Mouse (Mus musculus) 3134 (cell line): ENCODE results near the gene Nol3.
"Not testable (repeated sequence)": the region's sequence is repeated elsewhere in the genome, so short reads cannot be mapped to it uniquely, and the experiment has no call there.

Source experiments
- DNase-seq: peaks from one replicate; pipeline ENCODE4 v3.0.0-alpha.2; 2011; ENCODE audit warnings: low spot score; ENCODE audit not compliant: insufficient read length; ENCODE audit errors: extremely low read depth

Gene Nol3

DNA sequence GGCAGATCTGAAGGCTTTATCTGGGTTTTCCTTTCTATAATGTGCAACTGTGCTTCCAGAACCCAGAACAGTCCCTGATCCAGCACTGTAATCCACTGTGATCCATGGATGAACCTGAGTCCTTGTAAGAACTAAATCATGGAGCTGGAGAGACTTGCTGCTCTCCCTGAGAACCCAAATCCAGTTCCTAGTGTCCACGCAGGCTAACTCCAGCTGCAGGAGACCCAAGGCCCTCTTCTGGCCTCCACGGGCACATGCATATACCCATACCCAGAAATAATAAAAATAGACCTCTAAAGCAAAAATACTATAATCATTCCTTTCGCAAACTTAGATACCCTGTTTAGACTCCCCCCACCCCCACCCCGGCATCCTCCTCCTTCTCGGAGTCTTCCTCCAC is 12.3 kb downstream of the Nol3 start:
- DNase-seq: no peak

DNA sequence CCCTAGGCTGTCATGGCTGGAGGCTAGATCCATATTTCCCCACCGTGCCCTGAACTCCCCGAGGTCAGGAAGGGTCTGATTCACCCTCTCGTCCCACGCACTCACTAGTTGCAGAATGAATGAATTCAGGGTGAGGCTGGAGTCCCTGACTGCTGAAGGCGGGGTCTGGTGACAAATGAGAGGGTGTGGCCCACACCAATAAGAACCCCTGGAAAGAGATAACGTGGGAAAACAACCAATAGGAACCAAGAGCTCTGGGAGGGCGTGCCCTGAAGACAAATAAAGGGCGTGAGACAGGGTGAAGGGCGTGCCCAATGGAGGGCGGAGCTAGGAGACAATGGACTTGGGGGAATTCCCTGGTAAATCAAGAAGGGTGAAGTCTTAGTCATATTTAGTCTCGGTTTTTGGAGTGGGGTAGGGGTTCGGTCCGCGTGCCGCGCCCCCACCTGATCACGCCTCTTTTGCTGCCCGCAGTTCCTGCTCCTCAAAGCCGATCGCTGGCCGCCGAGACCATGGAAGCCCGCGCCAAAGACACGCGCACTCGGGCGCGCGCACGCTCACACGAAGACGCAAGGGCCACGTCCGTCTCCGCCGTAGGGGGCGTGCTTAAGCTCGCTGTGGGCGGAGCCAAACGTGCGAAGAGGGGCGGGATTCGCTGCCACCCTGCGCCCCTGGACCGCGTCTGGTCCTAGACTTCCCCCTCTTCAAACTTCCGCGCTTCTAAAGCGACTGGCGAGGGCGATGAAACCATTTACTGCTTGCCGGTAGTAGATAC is 13.2 kb downstream of the Nol3 start:
- DNase-seq: peak; percentile 95

DNA sequence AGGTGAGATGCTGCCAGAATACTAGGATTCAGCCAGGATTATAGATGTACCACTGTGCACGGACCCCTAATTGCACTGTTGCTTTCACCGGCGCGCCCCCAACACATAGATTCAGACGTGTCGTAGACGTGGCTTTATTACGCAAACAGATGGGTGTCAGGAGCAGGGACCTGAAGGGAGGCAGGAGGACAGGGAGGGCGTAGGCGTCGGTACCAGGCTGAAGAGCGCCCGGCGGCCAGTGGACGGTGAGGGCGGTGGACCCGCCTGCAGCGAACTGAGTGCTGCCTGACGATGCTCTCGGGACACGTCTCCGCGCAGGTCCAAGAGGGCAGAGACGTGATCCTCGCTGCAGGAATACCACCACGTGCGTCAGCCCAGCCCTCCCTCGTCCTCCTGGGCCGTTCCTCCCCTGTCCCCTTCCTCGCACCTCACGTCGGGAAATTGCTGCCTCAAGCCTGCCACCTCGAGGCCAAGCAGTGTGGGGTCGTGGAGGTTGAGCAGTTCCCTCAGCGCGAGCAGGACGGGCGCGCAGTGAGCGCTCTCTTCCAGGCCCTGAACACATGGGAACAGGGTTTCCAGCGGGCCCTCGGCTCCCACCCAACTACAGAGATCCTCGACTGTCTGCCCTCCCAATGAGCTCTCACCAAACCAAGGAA is 14.0 kb downstream of the Nol3 start, which contains the start of gene 4931428F04Rik:
TSS of gene 4931428F04Rik (minus strand) at position 60 of the 656 bp plus-strand sequence.
- no peak for DNase-seq

DNA sequence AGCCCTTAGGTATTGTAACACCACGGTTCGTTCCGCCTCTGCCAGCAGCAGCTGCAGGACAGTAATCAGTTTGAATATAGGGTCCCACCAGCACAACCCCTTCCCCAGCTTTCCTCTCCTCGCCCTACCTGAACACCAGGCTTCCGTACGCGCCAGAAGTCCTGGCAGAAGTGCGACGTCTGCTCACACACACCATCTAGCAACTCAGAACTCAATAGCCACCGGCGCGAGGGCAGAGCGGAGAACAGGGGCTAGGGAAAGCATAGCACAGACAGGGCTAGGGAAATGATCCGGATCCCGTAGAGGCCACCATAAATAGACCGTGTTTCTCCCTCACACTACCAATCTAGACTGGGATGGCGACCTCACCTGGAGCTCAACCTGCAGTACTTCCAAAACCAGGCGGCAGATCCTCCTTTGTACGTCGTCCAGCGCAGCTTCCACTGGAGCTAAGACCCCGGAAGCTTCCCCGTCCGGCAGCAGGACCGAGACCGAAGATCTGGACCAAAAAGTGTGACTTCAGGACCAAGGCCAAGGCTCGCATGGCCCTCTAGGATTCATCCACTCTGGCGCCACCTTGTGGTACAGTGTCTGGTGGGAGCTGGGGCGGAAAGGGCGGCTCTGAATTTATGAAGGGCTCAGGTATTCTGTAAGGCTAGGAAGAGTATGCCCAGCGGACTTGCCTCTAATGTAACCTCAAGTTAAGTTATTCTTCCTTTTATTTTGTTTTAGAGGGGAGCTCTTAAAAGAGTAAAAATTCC is 14.8 kb downstream of the Nol3 start:
- peak; percentile 52 for DNase-seq

DNA sequence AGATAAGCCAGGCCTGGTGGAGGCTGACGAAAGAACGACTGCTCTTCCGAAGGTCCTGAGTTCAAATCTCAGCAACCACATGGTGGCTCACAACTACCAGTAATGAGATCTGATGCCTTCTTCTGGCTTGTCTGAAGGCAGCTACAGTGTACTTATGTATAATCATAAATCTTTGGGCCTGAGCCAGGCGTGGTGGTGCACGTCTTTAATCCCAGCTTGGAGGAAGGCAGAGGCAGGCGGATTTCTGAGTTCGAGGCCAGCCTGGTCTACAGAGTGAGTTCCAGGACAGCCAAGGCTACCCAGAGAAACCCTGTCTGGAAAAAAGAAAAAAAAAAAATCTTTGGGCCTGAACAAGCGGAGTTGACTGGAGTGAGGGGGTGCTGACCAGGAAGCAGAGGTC is 15.4 kb downstream of the Nol3 start:
- DNase-seq: not testable (repeated sequence)

DNA sequence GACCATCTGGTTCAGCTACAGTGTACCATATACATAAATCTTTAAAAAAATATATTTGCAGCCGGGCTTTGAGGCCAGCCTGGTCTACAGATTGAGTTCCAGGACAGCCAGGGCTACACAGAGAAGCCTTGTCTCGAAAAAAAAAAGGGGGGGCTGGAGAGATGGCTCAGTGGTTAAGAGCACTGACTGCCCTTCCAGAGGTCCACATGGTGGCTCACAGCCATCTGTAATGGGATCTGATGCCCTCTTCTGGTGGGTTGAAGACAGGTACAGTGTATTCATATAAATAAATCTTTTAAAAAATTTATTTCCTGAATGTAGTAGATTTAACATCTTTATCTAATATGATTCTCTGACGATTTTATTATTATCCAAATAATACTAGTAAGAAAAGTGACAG is 15.9 kb downstream of the Nol3 start:
- not testable (repeated sequence) for DNase-seq

DNA sequence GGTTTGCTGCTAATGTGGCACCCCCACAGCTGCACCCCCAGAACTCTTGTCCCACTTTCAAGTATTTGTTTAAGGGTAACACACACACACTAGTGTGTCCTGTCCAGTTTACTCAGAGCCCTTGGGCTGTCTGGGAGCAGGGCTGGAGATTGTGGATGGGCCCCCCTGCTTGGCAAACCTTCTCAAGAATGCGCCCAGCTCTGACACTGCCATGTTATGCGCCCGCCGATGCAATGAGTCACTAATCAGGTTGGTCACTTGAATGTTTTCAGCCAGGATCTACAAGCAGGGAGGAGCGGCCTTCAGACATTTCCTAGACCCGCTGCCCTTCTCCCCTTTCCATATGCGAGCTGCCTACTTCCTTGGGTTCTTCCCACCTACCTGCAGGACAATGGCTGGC is 16.5 kb downstream of the Nol3 start:
- peak; percentile 65 for DNase-seq

DNA sequence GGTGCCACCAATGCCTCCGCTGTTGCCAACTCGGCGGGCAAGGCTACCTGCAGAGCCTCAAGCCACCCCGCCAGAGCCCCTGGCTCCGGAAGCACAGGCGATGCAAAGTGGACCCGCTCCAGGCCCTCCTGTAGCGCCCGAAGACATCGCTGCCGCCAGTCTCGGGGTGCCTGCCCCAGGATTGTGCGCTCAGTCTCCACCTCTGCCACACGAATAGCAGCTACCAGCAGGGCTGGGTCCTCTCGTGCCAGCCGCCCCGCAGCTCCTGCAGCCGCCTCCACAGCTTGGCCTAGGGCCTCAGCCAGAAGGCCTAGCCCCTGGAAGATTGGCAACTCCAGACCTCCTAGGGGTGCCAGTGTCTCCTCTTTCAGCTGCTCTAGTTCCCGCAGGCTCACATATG is 17.5 kb downstream of the Nol3 start:
- DNase-seq: no peak

DNA sequence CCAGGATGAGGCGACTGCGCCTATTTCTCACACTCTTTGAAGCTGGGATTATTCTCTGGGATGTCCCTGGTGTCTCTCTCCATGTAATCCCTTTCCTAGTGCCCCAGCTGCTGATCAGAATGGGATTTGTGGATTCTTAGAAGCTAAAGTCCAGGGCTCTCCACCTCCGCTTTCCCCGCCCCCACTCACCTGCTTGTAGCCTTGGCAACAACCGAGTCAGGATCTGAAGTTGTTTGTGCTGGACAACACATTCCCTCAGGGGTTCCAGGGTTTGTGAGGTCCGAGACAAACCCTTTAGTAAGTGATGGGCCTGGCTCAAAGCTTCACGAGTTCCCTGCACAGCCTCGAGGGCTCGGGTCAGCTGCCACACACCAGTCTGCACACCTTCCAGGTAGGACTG is 18.8 kb downstream of the Nol3 start:
- DNase-seq: no peak

DNA sequence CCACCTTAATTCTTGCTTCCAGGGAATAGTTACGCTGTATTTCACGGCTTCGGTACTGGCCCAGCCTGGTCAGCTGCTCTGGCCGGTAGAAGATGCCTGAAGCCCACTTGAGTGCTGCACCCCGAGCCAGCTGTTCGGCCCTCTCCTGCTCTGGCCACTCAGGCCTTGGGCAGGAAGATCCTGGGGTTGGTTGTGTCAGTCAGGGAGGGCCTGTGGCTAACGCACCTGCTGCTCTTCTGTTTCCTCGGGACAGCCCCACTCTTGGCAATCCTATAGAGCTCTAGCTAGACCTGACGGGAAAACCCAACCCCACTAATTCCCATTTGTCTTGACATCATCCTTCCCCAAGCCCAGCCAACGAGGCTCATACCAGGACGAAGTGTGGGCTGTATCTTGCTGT is 19.3 kb downstream of the Nol3 start:
- DNase-seq: no peak

DNA sequence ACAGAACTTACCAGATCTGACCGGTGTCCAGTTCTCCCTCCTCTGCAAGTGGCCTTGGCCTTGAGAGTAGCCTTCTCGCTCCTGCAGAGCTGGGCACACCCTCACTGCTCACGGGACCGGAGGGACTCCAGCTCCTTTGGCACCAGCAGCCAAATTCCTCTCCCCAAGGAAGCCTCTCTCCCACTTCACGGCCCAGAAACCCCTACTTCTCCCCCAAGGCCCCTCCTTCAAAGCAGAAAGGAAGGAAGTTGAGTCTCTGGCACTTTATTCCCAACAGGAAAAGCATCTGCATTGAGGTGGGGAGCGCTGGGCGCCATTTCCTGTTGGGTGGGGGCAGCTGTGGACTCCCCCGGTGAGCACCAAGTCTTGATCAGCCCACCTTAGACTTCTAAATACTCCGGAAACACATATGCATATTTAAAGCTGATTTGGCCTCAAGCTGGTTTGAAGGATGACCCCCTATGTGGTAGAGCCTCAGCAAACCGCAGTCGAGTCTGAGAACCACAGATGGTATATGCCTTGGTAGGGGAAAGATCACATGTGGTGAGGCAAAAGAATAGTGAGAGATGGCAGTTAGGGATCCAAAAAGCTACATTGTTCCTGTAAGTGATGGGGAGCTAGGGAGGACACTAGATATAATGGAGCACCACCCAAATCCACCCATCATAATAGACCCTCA is 20.1 kb downstream of the Nol3 start, which contains the start of gene Exoc3l:
TSS of gene Exoc3l (minus strand) at position 207 of the 679 bp plus-strand sequence.
- no peak for DNase-seq

DNA sequence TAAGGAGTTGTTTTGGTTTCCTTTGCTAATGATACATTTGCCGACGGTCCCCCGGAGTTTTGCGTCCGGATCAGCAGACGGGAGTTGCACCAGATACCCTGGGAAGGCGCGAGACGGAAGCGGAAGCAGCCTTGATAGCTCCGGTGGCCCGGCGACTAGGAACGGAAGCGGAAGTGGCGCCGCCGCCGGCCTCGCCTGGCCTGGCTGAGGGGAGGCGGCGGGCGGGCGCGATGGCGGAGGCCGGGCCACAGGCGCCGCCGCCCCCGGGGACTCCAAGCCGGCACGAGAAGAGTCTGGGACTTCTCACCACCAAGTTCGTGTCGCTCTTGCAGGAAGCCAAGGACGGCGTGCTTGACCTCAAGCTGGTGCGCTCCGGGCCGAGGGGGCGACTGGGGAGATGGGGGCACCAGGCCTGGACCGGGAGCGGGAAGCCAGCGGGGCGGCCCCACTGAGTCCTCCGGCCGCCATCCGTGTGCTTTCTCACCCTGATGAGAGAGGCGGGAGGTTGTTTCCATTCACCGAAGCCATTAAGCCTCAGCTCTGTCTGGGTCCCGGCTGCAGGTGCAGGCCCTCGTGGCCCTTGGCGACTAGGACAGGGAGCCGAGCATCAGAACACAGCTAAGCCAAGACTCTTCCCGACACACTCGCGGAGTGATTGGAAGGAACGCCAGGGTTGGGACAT is 21.7 kb downstream of the Nol3 start, which contains the start of gene E2f4:
TSS of gene E2f4 (plus strand) at position 153 of the 682 bp plus-strand sequence.
- DNase-seq: peak; percentile 84

DNA sequence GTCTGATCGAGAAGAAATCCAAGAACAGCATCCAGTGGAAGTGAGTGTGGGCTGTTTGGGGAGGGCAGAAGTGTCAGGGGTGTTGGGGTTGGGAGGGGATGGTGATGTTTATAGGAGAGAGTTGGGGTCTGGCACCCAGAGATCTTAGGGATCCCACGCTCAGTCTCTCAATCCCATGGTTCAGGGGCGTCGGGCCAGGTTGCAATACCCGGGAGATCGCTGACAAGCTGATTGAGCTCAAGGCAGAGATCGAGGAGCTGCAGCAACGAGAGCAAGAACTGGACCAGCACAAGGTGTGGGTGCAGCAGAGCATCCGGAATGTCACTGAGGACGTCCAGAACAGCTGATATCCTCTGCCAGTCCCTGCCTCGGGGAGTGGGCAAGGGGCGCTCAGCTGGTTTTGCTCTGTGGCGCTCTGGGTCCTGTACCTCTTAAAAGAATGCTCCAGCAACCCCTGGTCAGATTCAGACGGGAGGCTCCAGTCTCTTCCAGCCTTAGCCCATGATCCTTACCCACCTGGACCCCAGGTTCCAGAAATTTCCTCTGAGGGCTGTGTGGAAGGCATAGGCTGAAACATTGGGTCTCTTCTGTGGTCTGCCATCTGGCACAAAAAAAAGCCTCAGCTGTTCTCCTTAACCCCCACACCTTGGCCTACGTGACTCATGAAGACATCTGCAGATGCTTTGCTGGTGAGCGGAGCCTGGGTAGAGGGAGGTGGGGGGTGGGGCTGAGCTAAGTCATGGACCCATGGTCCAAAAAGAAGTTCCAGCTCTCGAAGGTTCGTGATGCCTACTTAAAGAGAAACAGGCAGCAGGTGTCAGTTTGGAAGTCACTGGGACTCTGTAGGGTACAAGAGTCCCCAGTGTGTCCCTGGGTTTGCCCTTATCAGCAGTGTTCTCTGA is 22.7 kb downstream of the Nol3 start:
- no peak for DNase-seq

DNA sequence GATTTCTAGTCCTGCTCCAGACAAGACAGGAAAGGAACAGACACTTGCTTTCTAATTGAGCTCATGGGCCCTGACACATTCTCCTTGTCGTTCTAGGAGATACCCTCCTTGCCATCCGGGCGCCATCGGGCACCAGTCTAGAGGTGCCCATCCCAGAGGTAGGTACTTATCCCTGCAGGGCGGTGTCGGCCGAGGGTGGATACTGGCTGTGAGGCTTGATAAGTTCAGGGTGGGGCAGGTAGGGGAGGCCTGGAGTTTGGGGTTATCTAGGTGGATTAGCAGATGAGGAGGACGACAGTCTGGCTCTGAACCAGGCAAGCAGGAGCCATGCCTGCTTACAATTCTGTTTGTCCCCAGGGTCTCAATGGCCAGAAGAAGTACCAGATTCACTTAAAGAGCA is 24.0 kb downstream of the Nol3 start:
- DNase-seq: no peak

DNA sequence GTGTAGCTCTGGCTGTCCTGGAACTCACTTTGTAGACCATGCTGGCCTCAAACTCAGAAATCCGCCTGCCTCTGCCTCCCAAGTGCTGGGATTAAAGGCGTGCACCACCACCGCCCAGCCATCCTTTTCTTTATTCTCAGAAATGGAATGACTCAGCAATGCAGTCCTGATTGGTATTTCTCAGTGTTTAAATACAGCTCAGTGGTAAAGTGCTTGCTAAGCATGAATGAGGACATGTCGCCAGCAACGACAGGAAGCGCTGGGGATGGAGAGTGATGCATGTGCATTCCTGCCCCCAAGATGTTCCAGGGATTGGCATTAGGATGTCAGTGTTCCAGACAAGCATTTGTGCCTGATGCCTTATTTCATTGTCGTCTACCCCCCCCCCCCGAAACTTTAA is 27.5 kb downstream of the Nol3 start:
- no peak for DNase-seq

DNA sequence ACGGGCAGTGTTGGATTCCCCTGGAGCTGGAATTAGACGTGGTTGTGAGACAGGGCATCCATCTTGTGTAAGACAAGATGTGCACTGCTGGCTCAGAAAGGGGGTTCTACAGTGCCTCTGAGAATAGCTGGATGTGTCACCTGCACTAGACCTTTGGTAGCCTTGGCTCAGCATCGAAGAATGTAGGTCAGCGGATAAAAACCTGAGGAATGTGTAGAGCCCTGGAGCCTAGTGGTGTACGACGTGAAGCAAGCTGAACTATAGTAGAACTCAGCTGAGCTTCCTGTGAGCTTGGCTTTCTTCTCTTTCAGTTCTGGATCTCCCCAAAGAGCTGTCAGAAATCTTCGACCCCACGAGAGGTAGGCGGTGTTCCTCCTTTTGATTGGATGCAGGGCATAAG is 27.9 kb downstream of the Nol3 start:
- DNase-seq: no peak

DNA sequence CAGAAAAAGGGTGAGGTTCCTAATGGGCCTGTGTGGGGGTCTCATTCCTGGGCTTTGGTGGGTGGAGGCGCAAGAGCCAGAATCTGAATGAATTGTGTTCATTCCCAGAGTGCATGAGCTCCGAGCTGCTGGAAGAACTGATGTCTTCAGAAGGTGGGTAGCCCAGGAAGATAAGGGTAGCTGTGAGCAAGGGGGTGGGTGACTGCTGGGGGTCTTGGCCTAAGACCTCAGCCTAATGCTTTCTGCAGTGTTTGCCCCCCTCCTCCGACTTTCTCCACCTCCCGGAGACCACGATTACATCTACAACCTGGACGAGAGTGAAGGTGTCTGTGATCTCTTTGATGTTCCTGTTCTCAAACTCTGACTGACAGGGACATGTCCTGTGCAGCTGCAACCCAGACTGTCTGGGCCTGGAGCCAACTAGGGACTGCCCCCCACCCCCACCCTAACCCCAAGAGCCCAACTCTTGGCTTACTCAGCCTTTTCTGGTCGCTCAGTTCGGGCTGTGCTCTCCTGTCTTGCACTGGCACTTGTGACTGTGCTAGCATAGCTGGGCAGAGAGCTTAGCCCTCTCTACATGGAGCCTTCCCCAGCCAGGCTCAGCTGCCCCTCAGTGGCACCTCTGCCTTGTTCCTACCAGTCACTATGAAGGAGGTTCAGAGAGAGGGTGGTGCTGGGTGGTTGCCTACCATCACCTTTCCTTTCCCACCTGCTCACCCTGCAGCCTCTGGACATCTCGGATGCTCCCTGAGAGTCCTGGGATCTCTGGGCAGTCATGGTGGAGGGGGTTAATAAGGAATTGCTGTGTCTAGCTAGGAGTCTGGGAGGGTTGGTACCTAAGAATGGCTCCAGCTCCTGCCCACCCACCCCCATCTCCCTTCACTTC is 28.6 kb downstream of the Nol3 start:
- no peak for DNase-seq
